Mouse (Mus musculus) G1E (cell line): ENCODE data around the gene Il12a.

Experiments
- CTCF ChIP-seq: IDR thresholded peaks from 2 replicates; pipeline ENCODE4 v1.5.1; 2012; ENCODE audit warnings: low read depth, low read length, inconsistent platforms, mixed read lengths
- GATA1 ChIP-seq: IDR thresholded peaks from 2 replicates; pipeline ENCODE4 v1.6.1; 2012; ENCODE audit warnings: borderline replicate concordance, low read length, inconsistent platforms, mixed read lengths
- GATA2 ChIP-seq: IDR thresholded peaks from 2 replicates; pipeline ENCODE4 v1.6.1; 2012; ENCODE audit warnings: low read depth, low read length, inconsistent platforms, borderline replicate concordance

DNA sequence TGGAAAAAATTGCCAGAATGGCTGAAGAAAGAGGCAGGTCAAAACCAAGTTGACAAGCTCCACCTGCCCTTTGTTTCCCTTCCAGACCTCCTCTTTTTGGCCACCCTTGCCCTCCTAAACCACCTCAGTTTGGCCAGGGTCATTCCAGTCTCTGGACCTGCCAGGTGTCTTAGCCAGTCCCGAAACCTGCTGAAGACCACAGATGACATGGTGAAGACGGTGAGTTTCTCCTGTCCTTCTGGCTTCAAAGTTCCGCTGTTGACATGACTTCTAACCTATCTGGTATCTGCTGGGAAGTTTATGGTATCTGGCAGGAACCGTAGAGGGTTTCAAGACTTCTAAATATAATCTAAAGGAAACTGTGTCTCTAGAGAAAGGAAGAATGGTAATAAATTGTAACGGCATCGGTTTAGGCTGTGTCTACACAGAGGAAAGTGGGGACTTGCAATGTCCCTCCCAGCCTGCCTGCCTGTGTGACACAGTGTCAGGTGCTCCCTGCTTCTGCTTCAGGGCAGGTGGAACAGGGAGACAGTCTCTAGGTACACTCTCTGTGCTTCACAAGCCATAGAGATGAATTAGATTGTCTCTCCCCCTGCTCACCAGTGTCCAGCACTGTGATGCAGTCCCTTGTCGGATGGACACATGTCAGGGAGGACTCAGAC, 1.6 kb downstream of the Il12a start:
- TF ChIP-seq CTCF (no peak), GATA1 (no peak), GATA2 (no peak)
